ENCODE assay signal across 26 mouse cellular contexts in genomic region chr11:117201846-117202245, GRCm38 (mm10). TPM values are rescaled to one million over a fixed set of nuclear protein-coding genes. Genes with fewer than 3 reads are reported as not detected.
DNase-seq lines count a peak whose midpoint lies in the region; ATAC-seq and TF ChIP-seq lines count a peak whose summit lies in the region.
"Had no signal": no experiment of that assay in that cellular context is flagged by ENCODE, and none has a peak within 500 bp of the region (broad histone marks: within the 10 kb centered on the region; RNA-seq: fewer than 3 reads in every experiment).

No protein-coding gene starts in this region.

- peaks cover 15% of the 10 kb centered on the region for H3K27me3 ChIP-seq in liver, embryonic 14.5 days (ENCODE audit: control insufficient read depth, insufficient read depth, low read length)
- peaks cover 49% of the 10 kb centered on the region for H3K27me3 ChIP-seq in liver, embryonic 11.5 days (replicated peaks; ENCODE audit: control insufficient read depth, insufficient read depth, low read length)
- no peaks in the 10 kb centered on the region for H3K27me3 ChIP-seq in stomach, embryonic 16.5 days (ENCODE audit: control insufficient read depth, insufficient read depth, low read length)
- peaks cover 7% of the 10 kb centered on the region; the same call in 1 of the 2 replicates for H3K27me3 ChIP-seq in kidney, embryonic 16.5 days (ENCODE audit: insufficient read depth, low read length)

- H3K9me3 ChIP-seq in liver, embryonic 14.5 days (ENCODE audit: control insufficient read depth, low read length): no peaks in the 10 kb centered on the region
- H3K9me3 ChIP-seq in liver, embryonic 11.5 days (ENCODE audit: control insufficient read depth, low read length): no peaks in the 10 kb centered on the region
- H3K9me3 ChIP-seq in stomach, embryonic 16.5 days (replicated peaks; ENCODE audit: control insufficient read depth, low read length): no peaks in the 10 kb centered on the region
- H3K9me3 ChIP-seq in kidney, embryonic 16.5 days (ENCODE audit: low read length): no peaks in the 10 kb centered on the region
- H3K9me3 ChIP-seq: embryonic facial prominence, embryonic 15.5 days; forebrain, embryonic 12.5 days; heart, embryonic 12.5 days; hindbrain, embryonic 13.5 days; midbrain, embryonic 10.5 days; midbrain, embryonic 15.5 days; neural tube, embryonic 15.5 days had no signal

- H3K36me3 ChIP-seq in liver, embryonic 14.5 days (replicated peaks; ENCODE audit: control insufficient read depth, insufficient read depth, low read depth): no peaks in the 10 kb centered on the region
- no peaks in the 10 kb centered on the region for H3K36me3 ChIP-seq in liver, embryonic 11.5 days (ENCODE audit: control insufficient read depth, insufficient read depth, low read length)
- no peaks in the 10 kb centered on the region for H3K36me3 ChIP-seq in stomach, embryonic 16.5 days (ENCODE audit: control insufficient read depth, insufficient read depth, low read length)
- H3K36me3 ChIP-seq in kidney, embryonic 16.5 days (ENCODE audit: insufficient read depth, low read length): no peaks in the 10 kb centered on the region
- H3K36me3 ChIP-seq: embryonic facial prominence, embryonic 15.5 days; forebrain, embryonic 12.5 days; heart, embryonic 12.5 days; hindbrain, embryonic 13.5 days; midbrain, embryonic 10.5 days; midbrain, embryonic 15.5 days; neural tube, embryonic 15.5 days had no signal

- no peak for ATAC-seq in liver, embryonic 14.5 days (ENCODE audit: insufficient read depth)
- no peak for ATAC-seq in liver, embryonic 11.5 days (replicated peaks; ENCODE audit: low FRiP score)
- ATAC-seq in stomach, embryonic 16.5 days (ENCODE audit: insufficient read depth, low FRiP score): no peak
- no peak for ATAC-seq in kidney, embryonic 16.5 days (ENCODE audit: low FRiP score, low TSS enrichment)
- ATAC-seq: forebrain, postnatal 0 days; intestine, postnatal 0 days; midbrain, embryonic 15.5 days had no signal

- H3K4me2 ChIP-seq in liver, embryonic 14.5 days (ENCODE audit: low read depth): 0 out of 2 replicates have a peak overlapping the region, but pooled peaks have one; percentile 8
- H3K4me2 ChIP-seq in liver, embryonic 11.5 days: no peak overlapping the region
- peak overlapping the region; percentile 78; the same call in 1 of the 2 replicates for H3K4me2 ChIP-seq in stomach, embryonic 16.5 days (ENCODE audit: low read depth, low read length)
- H3K4me2 ChIP-seq in kidney, embryonic 16.5 days (replicated peaks; ENCODE audit: low read depth, low read length): no peak overlapping the region
- H3K4me2 ChIP-seq: embryonic facial prominence, embryonic 15.5 days; forebrain, embryonic 12.5 days; heart, embryonic 12.5 days; hindbrain, embryonic 13.5 days; midbrain, embryonic 15.5 days; neural tube, embryonic 15.5 days had no signal

- peaks cover 0 to 2% of the 10 kb centered on the region in 2 experiments; a peak in 1 of 4 replicates for H3K4me1 ChIP-seq in liver, embryonic 14.5 days (replicated peaks; ENCODE audit: control insufficient read depth in 2 of 2, insufficient read depth in 2 of 2, low read length in 1 of 2)
- peaks cover 13% of the 10 kb centered on the region for H3K4me1 ChIP-seq in liver, embryonic 11.5 days (replicated peaks; ENCODE audit: control insufficient read depth, insufficient read depth, low read length)
- H3K4me1 ChIP-seq in stomach, embryonic 16.5 days (ENCODE audit: control insufficient read depth, insufficient read depth, low read length): peaks cover 25% of the 10 kb centered on the region
- peaks cover 34% of the 10 kb centered on the region for H3K4me1 ChIP-seq in kidney, embryonic 16.5 days (ENCODE audit: insufficient read depth, low read length)

- TF ChIP-seq CTCF in liver, embryonic 14.5 days (IDR thresholded peaks at IDR 0.05; ENCODE audit: low read depth): no peak

- no peak for TF ChIP-seq EP300 in liver, embryonic 14.5 days (IDR thresholded peaks at IDR 0.05; ENCODE audit: low read depth)

- H3K4me3 ChIP-seq in liver, embryonic 14.5 days (ENCODE audit: insufficient read depth in 1 of 2, low read depth in 2 of 2, low read length in 2 of 2): no peak overlapping the region
- H3K4me3 ChIP-seq in liver, embryonic 11.5 days (ENCODE audit: low read depth, low read length): no peak overlapping the region
- H3K4me3 ChIP-seq in stomach, embryonic 16.5 days (replicated peaks; ENCODE audit: low read length): no peak overlapping the region
- no peak overlapping the region for H3K4me3 ChIP-seq in kidney, embryonic 16.5 days (ENCODE audit: low read length)
- H3K4me3 ChIP-seq: embryonic facial prominence, embryonic 15.5 days; forebrain, embryonic 12.5 days; heart, embryonic 12.5 days; hindbrain, embryonic 13.5 days; midbrain, embryonic 10.5 days; midbrain, embryonic 15.5 days; neural tube, embryonic 15.5 days had no signal

- no peak for DNase-seq in liver, embryonic 14.5 days (ENCODE audit: low read depth in 3 of 3, low spot score in 3 of 3)
- DNase-seq in liver, embryonic 11.5 days (ENCODE audit: low spot score): no peak
- peak; percentile 71 to 73 for DNase-seq in urinary bladder, adult 18-20 months (ENCODE audit: low spot score in 2 of 2)
- DNase-seq in urinary bladder, postnatal 25 days (ENCODE audit: low spot score): no peak
- DNase-seq: adrenal gland, postnatal 25 days; B cell, adult 2 months; cerebellum, adult 18-20 months; cerebellum, postnatal 10 days; forebrain, postnatal 0 days; heart, postnatal 4 days; kidney, postnatal 25 days; lung, postnatal 14 days; retina, postnatal 1 day; right cerebral cortex, postnatal 14 days; thymus, adult 2 months; thymus, postnatal 36 days had no signal

- no peak overlapping the region for H3K27ac ChIP-seq in liver, embryonic 14.5 days
- no peak overlapping the region for H3K27ac ChIP-seq in liver, embryonic 11.5 days (ENCODE audit: low read depth, low read length)
- H3K27ac ChIP-seq in stomach, embryonic 16.5 days (ENCODE audit: low read length): peak overlapping the region; percentile 44; the same call in 1 of the 2 replicates
- no peak overlapping the region for H3K27ac ChIP-seq in kidney, embryonic 16.5 days (ENCODE audit: low read length)
- H3K27ac ChIP-seq: embryonic facial prominence, embryonic 15.5 days; forebrain, embryonic 12.5 days; hindbrain, embryonic 13.5 days; midbrain, embryonic 10.5 days; midbrain, embryonic 15.5 days; neural tube, embryonic 15.5 days had no signal

- H3K9ac ChIP-seq in liver, embryonic 14.5 days (replicated peaks): no peak overlapping the region
- no peak overlapping the region for H3K9ac ChIP-seq in liver, embryonic 11.5 days (ENCODE audit: low read depth, low read length)
- H3K9ac ChIP-seq in stomach, embryonic 16.5 days (ENCODE audit: low read length): no peak overlapping the region
- no peak overlapping the region for H3K9ac ChIP-seq in kidney, embryonic 16.5 days (replicated peaks; ENCODE audit: low read length)
- H3K9ac ChIP-seq: embryonic facial prominence, embryonic 15.5 days; forebrain, embryonic 12.5 days; forebrain, postnatal 0 days; heart, embryonic 12.5 days; hindbrain, embryonic 13.5 days; midbrain, embryonic 15.5 days; neural tube, embryonic 15.5 days had no signal

- WGBS in liver, embryonic 14.5 days (ENCODE audit: insufficient replicate concordance): 66% methylated on average over 12 of the region's 12 CpGs
- WGBS in liver, embryonic 11.5 days: 84% methylated on average over 12 of the region's 12 CpGs
- 87% methylated on average over 12 of the region's 12 CpGs for WGBS in stomach, embryonic 16.5 days
- WGBS in kidney, embryonic 16.5 days: 87% methylated on average over 12 of the region's 12 CpGs

RNA-seq across cellular contexts. Expression of gene Sept9, which starts 2.4 kb away (rescaled TPM):
- polyA plus RNA-seq in liver, embryonic 14.5 days (2012; rRNA removed): 11.8 and 14.9 TPM in 2 replicates
- polyA plus RNA-seq in liver, embryonic 14.5 days (2014; fragmentation: Nextera tagmentation; extraction: Ambion mirVana): 25.5 and 30.6 TPM in 2 replicates
- 111 and 117 TPM in 2 replicates for polyA plus RNA-seq in liver, embryonic 11.5 days (2014; fragmentation: Nextera tagmentation; extraction: Ambion mirVana)
- polyA plus RNA-seq in stomach, embryonic 16.5 days (2015; fragmentation: Nextera tagmentation; extraction: Ambion mirVana): 101 and 105 TPM in 2 replicates
- polyA plus RNA-seq in kidney, embryonic 16.5 days (2015; fragmentation: Nextera tagmentation; extraction: Ambion mirVana): 123 and 131 TPM in 2 replicates

Comparison
In these comparisons a context has a peak if more than half of its experiments do, and no peak if none do; other contexts are left out.
1. DNase-seq: peak in urinary bladder, adult 18-20 months (2 of 2); none in liver, embryonic 14.5 days (0 of 3), liver, embryonic 11.5 days (single experiment) and urinary bladder, postnatal 25 days (single experiment).
2. H3K4me2 ChIP-seq: peak in liver, embryonic 14.5 days (single experiment) and stomach, embryonic 16.5 days (single experiment); none in liver, embryonic 11.5 days (single experiment) and kidney, embryonic 16.5 days (single experiment).